Mouse (Mus musculus) erythroid progenitor cell, adult 5-6 weeks (primary cell): ENCODE data around the gene Ppp1r3e. TPM values are rescaled to one million over a fixed set of nuclear protein-coding genes. Genes with fewer than 3 reads are reported as not detected.

ENCODE experiments used
- ATAC-seq: replicated peaks from 2 replicates; pipeline ENCODE4 v1.8.0; 2016; ENCODE audit warnings: moderate number of reproducible peaks, mild to moderate bottlenecking, moderate TSS enrichment, inconsistent platforms; ENCODE audit not compliant: poor library complexity, low FRiP score, severe bottlenecking
- total RNA-seq, 2 experiments: library from RNA; stranded (forward) in 1 of 2; stranded (reverse) in 1 of 2; fragments of 150-400 nt in 1 of 2; fragments of 186-747, 209-891 nt in 1 of 2; gene quantifications; 2 replicates each; pipeline versions ENCODE4 v1.2.3 to v1.2.4; 2015 to 2017; ENCODE audit warnings: low replicate concordance in 2 of 2

Gene Ppp1r3e
- total RNA-seq, 2 experiments from 2014 or later = 8.8 TPM; not detected in 1

GRCm38 (mm10) chr14:54884022-54884712, 6.8 kb upstream of the Ppp1r3e start:
- ATAC-seq = no peak

- peak; percentile 84 for ATAC-seq
Observed at GRCm38 (mm10) chr14:54883154-54884021, 6.0 kb upstream of the Ppp1r3e start, which contains the start of the genes Bcl2l2 and Gm20521. Gene Bcl2l2 (plus strand): TSS chr14:54883377. Gene Gm20521 (plus strand): TSS chr14:54883441.

- peak; percentile 94 for ATAC-seq
Observed at GRCm38 (mm10) chr14:54876539-54877047, 757 bp downstream of the Ppp1r3e start.

- no peak for ATAC-seq
Observed at GRCm38 (mm10) chr14:54875844-54876538, 1.4 kb downstream of the Ppp1r3e start.

GRCm38 (mm10) chr14:54874165-54874564, 3.2 kb downstream of the Ppp1r3e start:
- ATAC-seq = no peak

- ATAC-seq = no peak
Observed at GRCm38 (mm10) chr14:54870861-54871260, 6.5 kb downstream of the Ppp1r3e start, which contains the start of gene Homez. Gene Homez (minus strand): TSS chr14:54870961.

GRCm38 (mm10) chr14:54868026-54868425, 9.3 kb downstream of the Ppp1r3e start:
- no peak for ATAC-seq

GRCm38 (mm10) chr14:54866936-54867335, 10.4 kb downstream of the Ppp1r3e start:
- no peak for ATAC-seq

- ATAC-seq = no peak
Observed at GRCm38 (mm10) chr14:54866268-54866667, 11.1 kb downstream of the Ppp1r3e start.

GRCm38 (mm10) chr14:54865626-54866025, 11.7 kb downstream of the Ppp1r3e start:
- ATAC-seq = no peak

GRCm38 (mm10) chr14:54864313-54865036, 12.9 kb downstream of the Ppp1r3e start:
- ATAC-seq = no peak; the same call in 1 of the 2 replicates

GRCm38 (mm10) chr14:54863501-54864312, 13.6 kb downstream of the Ppp1r3e start:
- peak; percentile 100 for ATAC-seq

GRCm38 (mm10) chr14:54860511-54860910, 16.8 kb downstream of the Ppp1r3e start:
- ATAC-seq = no peak

- ATAC-seq = no peak
Observed at GRCm38 (mm10) chr14:54857891-54858290, 19.5 kb downstream of the Ppp1r3e start.

GRCm38 (mm10) chr14:54856703-54857102, 20.6 kb downstream of the Ppp1r3e start:
- no peak for ATAC-seq

GRCm38 (mm10) chr14:54855726-54856125, 21.6 kb downstream of the Ppp1r3e start:
- no peak for ATAC-seq

- no peak for ATAC-seq
Observed at GRCm38 (mm10) chr14:54843461-54843860, 33.9 kb downstream of the Ppp1r3e start.

GRCm38 (mm10) chr14:54823716-54824115, 53.6 kb downstream of the Ppp1r3e start:
- ATAC-seq = no peak
